Comparison of ENCODE assay signal across 26 mouse cellular contexts in genomic region chr3:122708485-122708884, GRCm38 (mm10). TPM values are rescaled to one million over a fixed set of nuclear protein-coding genes. Genes with fewer than 3 reads are reported as not detected.
DNase-seq lines count a peak whose midpoint lies in the region; ATAC-seq lines count a peak whose summit lies in the region.
"Had no signal": no experiment of that assay in that cellular context is flagged by ENCODE, and none has a peak within 500 bp of the region (broad histone marks: within the 10 kb centered on the region; RNA-seq: fewer than 3 reads in every experiment).

No protein-coding gene starts in this region.

- 33% methylated on average over 6 of the region's 6 CpGs for WGBS in lung, embryonic 15.5 days
- WGBS in stomach, embryonic 14.5 days, result 35% methylated on average over 6 of the region's 6 CpGs
- 47% methylated on average over 6 of the region's 6 CpGs for WGBS in stomach, embryonic 15.5 days

- no peak overlapping the region for H3K4me3 ChIP-seq in lung, embryonic 15.5 days
- no peak overlapping the region for H3K4me3 ChIP-seq in stomach, embryonic 14.5 days (ENCODE audit: low read depth, low read length)
- no peak overlapping the region for H3K4me3 ChIP-seq in stomach, embryonic 15.5 days (replicated peaks)
- H3K4me3 ChIP-seq: embryonic facial prominence, embryonic 10.5 days; embryonic facial prominence, embryonic 13.5 days; erythroblast, embryonic 14.5 days; forebrain, embryonic 12.5 days; heart, adult 2 months; heart, embryonic 10.5 days; heart, embryonic 13.5 days had no signal

- H3K36me3 ChIP-seq in lung, embryonic 15.5 days, result no peaks in the 10 kb centered on the region
- H3K36me3 ChIP-seq in stomach, embryonic 14.5 days (ENCODE audit: control insufficient read depth, insufficient read depth, low read length), result no peaks in the 10 kb centered on the region
- H3K36me3 ChIP-seq in stomach, embryonic 15.5 days, result no peaks in the 10 kb centered on the region
- H3K36me3 ChIP-seq: embryonic facial prominence, embryonic 10.5 days; embryonic facial prominence, embryonic 13.5 days; forebrain, embryonic 12.5 days; heart, embryonic 10.5 days; heart, embryonic 13.5 days had no signal

- H3K27me3 ChIP-seq in lung, embryonic 15.5 days, result no peaks in the 10 kb centered on the region
- H3K27me3 ChIP-seq in stomach, embryonic 14.5 days (ENCODE audit: control insufficient read depth, insufficient read depth, low read length), result no peaks in the 10 kb centered on the region
- no peaks in the 10 kb centered on the region for H3K27me3 ChIP-seq in stomach, embryonic 15.5 days (replicated peaks)
- H3K27me3 ChIP-seq: embryonic facial prominence, embryonic 13.5 days; heart, embryonic 13.5 days had no signal

- no peak overlapping the region for H3K9ac ChIP-seq in lung, embryonic 15.5 days
- H3K9ac ChIP-seq in stomach, embryonic 14.5 days (replicated peaks; ENCODE audit: low read depth, low read length), result no peak overlapping the region
- no peak overlapping the region for H3K9ac ChIP-seq in stomach, embryonic 15.5 days
- H3K9ac ChIP-seq: embryonic facial prominence, embryonic 13.5 days; forebrain, embryonic 12.5 days; heart, embryonic 13.5 days; hindbrain, embryonic 14.5 days had no signal

- peaks cover 26% of the 10 kb centered on the region; the same call in 1 of the 2 replicates for H3K4me1 ChIP-seq in lung, embryonic 15.5 days
- H3K4me1 ChIP-seq in stomach, embryonic 14.5 days (ENCODE audit: control insufficient read depth, insufficient read depth, low read length), result peaks cover 6% of the 10 kb centered on the region
- no peaks in the 10 kb centered on the region for H3K4me1 ChIP-seq in stomach, embryonic 15.5 days
- H3K4me1 ChIP-seq: embryonic facial prominence, embryonic 10.5 days; embryonic facial prominence, embryonic 13.5 days had no signal

- H3K27ac ChIP-seq in lung, embryonic 15.5 days, result peak overlapping the region; percentile 85
- H3K27ac ChIP-seq in stomach, embryonic 14.5 days (ENCODE audit: low read length), result peak overlapping the region; percentile 70; the same call in 1 of the 2 replicates
- peak overlapping the region; percentile 72; the same call in 1 of the 2 replicates for H3K27ac ChIP-seq in stomach, embryonic 15.5 days
- H3K27ac ChIP-seq: embryonic facial prominence, embryonic 10.5 days; embryonic facial prominence, embryonic 13.5 days; forebrain, embryonic 12.5 days; heart, adult 2 months; heart, embryonic 10.5 days; heart, embryonic 13.5 days; hindbrain, embryonic 14.5 days had no signal

- H3K9me3 ChIP-seq in lung, embryonic 15.5 days, result no peaks in the 10 kb centered on the region
- H3K9me3 ChIP-seq in stomach, embryonic 14.5 days (ENCODE audit: control insufficient read depth, low read depth, low read length), result no peaks in the 10 kb centered on the region
- H3K9me3 ChIP-seq in stomach, embryonic 15.5 days, result no peaks in the 10 kb centered on the region
- H3K9me3 ChIP-seq: embryonic facial prominence, embryonic 10.5 days; embryonic facial prominence, embryonic 13.5 days; forebrain, embryonic 12.5 days; heart, embryonic 10.5 days; heart, embryonic 13.5 days had no signal

- ATAC-seq in lung, embryonic 15.5 days (ENCODE audit: borderline replicate concordance, extremely low read depth, low FRiP score, low TSS enrichment), result no peak
- 0 out of 2 replicates have a peak, but pooled peaks have one; percentile 31 for ATAC-seq in stomach, embryonic 14.5 days (ENCODE audit: insufficient number of reproducible peaks, insufficient read depth, low FRiP score, low read depth)
- ATAC-seq in stomach, embryonic 15.5 days (ENCODE audit: insufficient read depth, low FRiP score, low read depth), result no peak
- ATAC-seq: CD4-positive, CD25-positive, alpha-beta regulatory T cell, adult 4 months; forebrain, embryonic 16.5 days had no signal

- H3K4me2 ChIP-seq in lung, embryonic 15.5 days, result no peak overlapping the region
- no peak overlapping the region for H3K4me2 ChIP-seq in stomach, embryonic 14.5 days (replicated peaks; ENCODE audit: low read depth, low read length)
- H3K4me2 ChIP-seq in stomach, embryonic 15.5 days, result no peak overlapping the region
- H3K4me2 ChIP-seq: embryonic facial prominence, embryonic 13.5 days; forebrain, embryonic 12.5 days; heart, embryonic 13.5 days; hindbrain, embryonic 14.5 days had no signal

- DNase-seq in lung, postnatal 25 days (ENCODE audit: low spot score), result no peak
- DNase-seq in thymus, postnatal 0 days (ENCODE audit: low spot score), result no peak
- DNase-seq in embryo, embryonic 11 days, result no peak
- DNase-seq: adrenal gland, adult 2 months; adrenal gland, postnatal 14 days; cerebellum, adult 11 months; cerebellum, adult 2 months; cerebellum, adult 9-11 months; cerebellum, postnatal 25 days; gastrocnemius, postnatal 10 days; gastrocnemius, postnatal 36 days; heart, adult 2 months; heart, postnatal 14 days; heart, postnatal 4 days had no signal

RNA-seq across cellular contexts. Expression of gene Pde5a, which starts 20.3 kb away (rescaled TPM):
- 27.8 and 28.9 TPM in 2 replicates for polyA plus RNA-seq in lung, embryonic 15.5 days (2015; fragmentation: Nextera tagmentation; extraction: Ambion mirVana)
- polyA plus RNA-seq in stomach, embryonic 14.5 days (2014; fragmentation: Nextera tagmentation; extraction: Ambion mirVana), result 56.3 and 60.0 TPM in 2 replicates
- 19.5 and 19.8 TPM in 2 replicates for polyA plus RNA-seq in stomach, embryonic 15.5 days (2015; fragmentation: Nextera tagmentation; extraction: Ambion mirVana)
- polyA plus RNA-seq in thymus, postnatal 0 days (2015; fragmentation: Nextera tagmentation; extraction: Ambion mirVana), result 2.4 and 2.5 TPM in 2 replicates
- polyA plus RNA-seq: erythroblast, embryonic 14.5 days had no signal
